Mouse (Mus musculus): ENCODE data around the gene Sgsm2.

Sgsm2 gene

DNA sequence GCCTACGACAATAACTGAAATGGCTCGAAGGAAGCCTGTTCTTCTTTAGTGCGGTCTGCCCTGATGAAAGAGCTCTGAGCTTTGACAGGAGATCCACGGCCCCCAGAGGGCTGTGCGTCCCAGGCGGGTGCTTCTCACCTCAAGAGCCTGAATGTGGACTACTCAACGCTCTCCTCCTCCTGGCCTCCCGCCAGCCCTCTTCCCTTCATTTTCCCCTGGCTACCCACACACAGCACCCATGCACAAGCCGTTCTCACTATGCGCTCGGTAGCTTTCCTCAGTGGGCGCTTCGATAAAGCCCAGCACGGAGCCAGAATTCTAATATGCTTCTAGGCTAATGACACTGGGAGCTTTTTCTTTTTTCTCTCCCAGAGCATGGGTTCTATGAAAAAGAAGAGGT, 14.9 kb downstream of the Sgsm2 start:
- in situ Hi-C loops (cut with MboI) = no loop called here

- in situ Hi-C loops (cut with MboI) = no loop called here
Observed at GRCm38 (mm10) chr11:74880999-74881398, 15.9 kb downstream of the Sgsm2 start.

GRCm38 (mm10) chr11:74876801-74877200, 20.1 kb downstream of the Sgsm2 start:
- in situ Hi-C loops (cut with MboI) = no loop called here

- in situ Hi-C loops (cut with MboI) = no loop called here
Observed at GRCm38 (mm10) chr11:74874630-74875029, 22.2 kb downstream of the Sgsm2 start.

- in situ Hi-C loops (cut with MboI) = no loop called here
Observed at GRCm38 (mm10) chr11:74870991-74871622, 25.8 kb downstream of the Sgsm2 start.

- in situ Hi-C loops (cut with MboI) = no loop called here
Observed at GRCm38 (mm10) chr11:74870544-74870943, 26.3 kb downstream of the Sgsm2 start.

- in situ Hi-C loops (cut with MboI) = no loop called here
Observed at GRCm38 (mm10) chr11:74869603-74870002, 27.3 kb downstream of the Sgsm2 start.

DNA sequence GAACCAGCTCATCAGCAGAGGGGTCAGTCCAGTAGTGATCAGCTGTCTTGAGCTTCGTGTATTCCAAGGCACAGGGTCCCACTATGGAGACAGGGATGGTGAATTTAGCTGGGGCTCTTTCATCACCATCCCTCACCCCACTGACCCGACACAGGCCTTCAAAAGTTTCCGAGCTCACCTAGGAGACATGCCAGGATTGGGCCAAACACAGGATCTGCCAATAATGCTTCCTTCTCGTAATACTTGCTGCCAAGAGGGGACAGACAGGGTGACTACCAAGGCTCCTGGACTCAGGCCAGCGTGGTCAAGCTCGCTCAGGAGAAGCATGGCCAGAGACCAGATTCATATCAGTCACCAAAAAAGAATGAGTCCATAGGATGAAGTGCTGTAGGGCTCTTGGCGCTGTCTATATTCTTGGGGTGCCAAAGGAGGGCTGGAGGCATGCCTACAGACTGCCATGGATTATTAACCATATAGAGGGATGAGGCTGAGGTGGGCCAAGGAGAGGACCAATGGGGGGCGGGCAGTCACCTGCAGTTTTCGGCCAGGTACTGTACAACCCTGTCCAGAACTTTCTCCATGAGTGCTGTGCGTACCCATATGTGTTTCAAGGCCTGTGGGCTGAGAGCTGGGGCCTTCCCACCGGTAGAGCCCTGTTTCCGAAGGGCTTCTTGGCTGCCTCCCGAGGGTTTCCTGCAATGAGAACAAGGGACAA, 28.7 kb downstream of the Sgsm2 start:
- in situ Hi-C loops (cut with MboI) = no loop called here

GRCm38 (mm10) chr11:74867181-74867580, 29.7 kb downstream of the Sgsm2 start:
- in situ Hi-C loops (cut with MboI) = no loop called here

DNA sequence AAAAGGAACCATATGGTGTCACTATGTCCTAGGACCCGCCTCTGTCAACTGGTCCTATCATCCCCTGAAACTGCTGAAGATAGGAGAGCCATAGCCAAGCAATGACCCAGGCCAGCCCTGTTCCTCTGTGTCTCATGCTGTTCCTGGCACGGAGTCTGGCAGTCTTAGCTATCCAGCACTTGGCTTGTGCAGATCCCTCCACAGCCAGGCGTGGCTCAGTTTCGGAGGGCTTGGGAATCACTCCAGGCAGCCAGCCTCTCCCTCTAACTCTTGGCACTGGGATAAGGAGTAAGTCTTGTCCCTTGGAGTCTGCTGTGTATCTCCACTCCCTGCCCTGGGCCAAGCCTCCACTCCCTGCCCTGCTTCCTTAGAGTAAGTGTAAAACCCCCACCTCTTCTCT, 30.2 kb downstream of the Sgsm2 start:
- in situ Hi-C loops (cut with MboI) = no loop called here

DNA sequence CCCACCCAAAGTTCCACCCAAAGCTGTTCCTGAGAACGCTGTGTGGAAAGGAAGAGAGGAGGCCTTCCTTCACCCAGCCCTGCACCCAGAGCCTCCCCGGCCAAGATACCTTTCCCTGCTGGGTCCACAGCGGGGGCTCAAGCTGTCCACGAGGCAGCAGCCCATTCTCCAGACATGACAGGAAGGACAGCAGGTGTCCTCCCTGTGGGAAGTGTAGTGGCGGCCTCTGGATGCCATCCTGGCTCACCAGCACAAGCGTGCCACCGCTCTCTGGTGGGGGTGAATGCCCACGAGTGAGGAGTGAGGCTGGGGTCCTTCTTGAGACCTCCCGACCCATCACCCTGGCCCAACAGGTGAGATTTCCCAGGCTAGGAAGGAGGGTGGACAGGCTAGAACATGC, 31.6 kb downstream of the Sgsm2 start:
- in situ Hi-C loops (cut with MboI) = no loop called here

DNA sequence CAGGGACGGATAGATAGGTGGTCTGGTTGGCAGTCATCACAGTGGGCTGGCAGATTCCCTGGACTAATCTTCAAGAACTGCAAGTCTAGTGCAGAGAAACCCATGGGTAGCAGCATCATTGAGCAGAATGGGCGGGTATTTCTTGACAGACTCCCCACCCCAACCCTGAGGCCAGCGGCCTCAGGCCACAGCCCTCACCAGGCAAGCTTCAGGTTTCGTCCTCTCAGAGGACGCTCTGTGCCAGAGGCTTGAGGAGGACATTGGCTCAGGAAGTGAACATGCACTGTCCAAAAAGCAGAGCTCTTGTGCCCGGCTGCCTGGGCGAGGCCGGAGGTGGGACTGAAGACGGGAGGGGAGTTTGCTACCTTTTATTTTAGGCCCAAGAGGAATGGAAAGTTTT, 32.4 kb downstream of the Sgsm2 start:
- in situ Hi-C loops (cut with MboI) = no loop called here

GRCm38 (mm10) chr11:74863471-74863870, 33.4 kb downstream of the Sgsm2 start:
- in situ Hi-C loops (cut with MboI) = no loop called here

DNA sequence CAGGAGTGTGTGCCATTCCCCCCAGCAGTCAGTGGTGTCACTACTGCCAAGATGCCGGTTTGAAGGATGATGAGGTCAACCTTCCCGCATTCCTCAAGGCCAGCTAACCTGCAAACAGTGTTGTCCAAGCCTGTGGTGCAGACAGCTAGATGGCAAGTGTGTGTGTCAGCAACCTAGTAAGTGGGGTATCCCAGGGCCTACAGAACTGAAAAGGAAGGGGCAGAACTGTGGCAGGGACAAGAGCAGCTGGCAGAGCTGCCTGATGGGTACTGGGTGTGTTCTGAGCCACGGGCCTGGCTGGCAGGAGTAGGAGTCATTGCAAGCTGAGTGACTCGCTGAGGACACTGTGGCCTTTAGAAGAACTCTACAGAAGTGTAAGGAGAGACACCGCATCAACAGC, 34.7 kb downstream of the Sgsm2 start:
- in situ Hi-C loops (cut with MboI) = no loop called here

GRCm38 (mm10) chr11:74857756-74858155, 39.1 kb downstream of the Sgsm2 start:
- in situ Hi-C loops (cut with MboI) = no loop called here

DNA sequence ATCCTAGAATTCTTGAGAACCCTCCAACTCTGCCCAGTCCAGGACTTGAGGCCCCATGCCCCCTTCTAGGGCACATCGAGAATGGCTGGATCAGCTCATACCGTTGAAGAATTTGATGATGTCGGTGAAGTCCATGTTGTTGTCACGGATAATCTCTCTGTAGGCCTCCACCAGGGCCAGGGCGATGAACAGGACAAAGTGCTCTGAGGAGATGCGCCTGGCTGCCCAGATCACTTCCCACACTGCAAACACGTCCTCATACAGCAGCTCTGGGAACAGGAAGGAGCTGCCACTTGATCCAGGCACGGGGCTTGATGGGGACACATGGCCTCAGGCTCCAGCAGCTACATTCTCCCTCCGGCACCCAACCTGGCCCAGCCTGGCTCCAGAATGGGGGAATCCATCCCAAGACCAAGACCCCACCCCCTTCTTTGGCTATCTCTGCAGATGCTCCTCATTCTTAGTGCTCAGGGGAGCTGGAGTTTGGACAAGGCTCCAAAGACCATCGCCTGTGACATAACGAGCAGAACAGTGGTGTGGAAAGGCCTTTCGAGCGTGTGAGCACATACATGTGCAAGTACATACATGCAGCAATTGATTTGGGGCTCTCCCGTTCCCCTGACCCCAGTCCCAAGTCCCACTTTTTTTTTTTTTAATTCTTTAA, 45.7 kb downstream of the Sgsm2 start:
- in situ Hi-C loops (cut with MboI) = no loop called here

DNA sequence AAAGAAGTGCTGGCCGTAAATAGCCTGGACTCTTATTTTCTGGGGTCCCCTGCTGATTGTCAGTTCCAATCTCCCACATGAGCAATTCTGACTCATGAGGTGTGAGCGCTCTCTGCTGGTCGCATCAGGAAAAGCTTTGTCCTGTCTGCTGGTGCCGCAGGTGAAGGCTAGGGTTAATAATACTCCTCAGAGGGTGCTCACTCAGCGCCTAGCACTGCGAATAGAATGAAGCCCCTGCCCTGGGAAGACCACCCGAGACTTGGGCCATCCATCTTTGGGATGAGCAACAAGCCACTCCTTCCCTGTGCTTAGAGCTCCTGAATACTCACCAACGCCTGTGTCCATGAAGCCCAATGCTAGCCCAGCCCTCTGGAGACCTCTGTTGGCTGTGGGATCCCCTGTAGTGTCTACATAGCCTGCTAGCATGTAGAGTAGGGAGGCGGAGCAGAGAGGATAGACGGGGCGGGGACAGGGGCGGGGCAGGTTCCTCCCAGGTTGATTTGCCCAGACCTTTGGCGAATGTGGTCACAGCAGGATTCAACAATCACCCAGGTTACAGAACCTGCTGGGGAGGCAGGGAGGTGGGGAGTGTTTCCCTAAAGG, 48.8 kb downstream of the Sgsm2 start:
- in situ Hi-C loops (cut with MboI) = loop anchor here (5.0 kb wide), 1 partner anchor 36 kb away; no protein-coding TSS in a partner anchor

DNA sequence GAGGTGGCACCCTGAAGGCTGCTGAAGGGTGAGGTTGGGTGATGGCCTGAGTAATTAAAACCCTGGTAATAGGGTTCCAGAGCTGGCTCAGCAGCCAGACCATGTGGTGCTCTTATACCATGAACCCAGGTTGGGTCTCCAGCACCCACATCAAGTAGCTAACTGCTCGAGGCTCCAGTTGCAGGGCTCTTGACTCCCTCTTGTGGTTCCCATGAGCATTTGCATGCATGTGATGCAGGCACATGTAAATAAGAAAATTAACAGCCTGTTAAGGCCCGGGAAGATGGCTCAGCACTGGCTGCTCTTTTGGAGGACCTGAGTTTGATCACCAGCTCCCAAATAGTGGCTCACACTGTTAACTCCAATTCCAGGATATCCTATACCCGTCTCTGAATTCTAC, 51.1 kb downstream of the Sgsm2 start:
- in situ Hi-C loops (cut with MboI) = loop anchor here (5.0 kb wide), 1 partner anchor 33 kb away; no protein-coding TSS in a partner anchor

GRCm38 (mm10) chr11:74843761-74844160, 53.1 kb downstream of the Sgsm2 start:
- in situ Hi-C loops (cut with MboI) = no loop called here

GRCm38 (mm10) chr11:74843435-74843714, 53.5 kb downstream of the Sgsm2 start:
- in situ Hi-C loops (cut with MboI) = no loop called here

- in situ Hi-C loops (cut with MboI) = no loop called here
Observed at GRCm38 (mm10) chr11:74842656-74843434, 54.0 kb downstream of the Sgsm2 start.

- in situ Hi-C loops (cut with MboI) = no loop called here
Observed at GRCm38 (mm10) chr11:74842045-74842444, 54.8 kb downstream of the Sgsm2 start.
